Mouse (Mus musculus): ENCODE data around the gene Pcbp4. TPM values are rescaled to one million over a fixed set of nuclear protein-coding genes. Genes with fewer than 3 reads are reported as not detected.

Gene Pcbp4
- polyA plus RNA-seq, 1 experiment: 22.6 TPM

DNA sequence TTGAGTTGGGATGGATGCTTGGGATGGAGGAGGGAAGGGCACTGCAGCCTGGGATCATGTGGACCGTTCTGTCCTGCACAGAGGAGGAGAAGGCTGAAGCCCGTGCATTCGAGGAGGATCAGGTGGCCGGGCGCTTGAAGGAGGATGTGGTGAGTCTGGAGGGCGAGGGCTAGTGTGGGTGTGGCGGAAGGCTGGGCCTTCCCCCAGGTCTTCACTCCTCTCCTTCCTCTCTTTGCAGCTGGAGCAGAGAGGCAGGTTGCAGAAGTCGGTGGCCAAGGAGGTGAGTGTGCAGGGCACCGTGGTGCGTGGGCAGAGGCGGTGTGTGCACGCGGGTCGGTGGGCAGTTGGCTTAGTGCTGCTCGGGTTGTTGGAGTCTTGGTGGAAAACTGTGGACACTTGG is 28.0 kb downstream of the Pcbp4 start:
- no peak for TF ChIP-seq GATA1 (IDR thresholded peaks at IDR 0.05; ENCODE audit: low read length)

DNA sequence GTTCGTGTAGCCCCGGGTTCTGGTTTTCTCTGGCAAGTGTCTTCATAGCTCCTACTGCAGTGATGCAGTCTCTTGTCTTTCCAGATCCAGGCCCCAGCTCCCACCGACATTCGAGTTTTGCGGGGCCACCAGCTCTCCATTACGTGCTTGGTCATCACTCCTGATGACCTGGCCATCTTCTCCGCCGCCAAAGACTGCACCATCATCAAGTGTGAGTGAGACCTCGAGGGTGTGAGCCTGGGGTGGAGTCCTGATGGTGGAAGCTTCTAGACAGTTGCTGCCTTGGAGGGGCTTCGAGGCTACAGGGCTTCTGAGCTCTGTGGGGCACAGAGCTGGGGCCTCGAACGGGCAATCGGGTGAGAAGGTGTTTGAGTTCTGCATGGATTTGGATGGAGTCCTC is 28.6 kb downstream of the Pcbp4 start:
- no peak for TF ChIP-seq GATA1 (IDR thresholded peaks at IDR 0.05; ENCODE audit: low read length)

DNA sequence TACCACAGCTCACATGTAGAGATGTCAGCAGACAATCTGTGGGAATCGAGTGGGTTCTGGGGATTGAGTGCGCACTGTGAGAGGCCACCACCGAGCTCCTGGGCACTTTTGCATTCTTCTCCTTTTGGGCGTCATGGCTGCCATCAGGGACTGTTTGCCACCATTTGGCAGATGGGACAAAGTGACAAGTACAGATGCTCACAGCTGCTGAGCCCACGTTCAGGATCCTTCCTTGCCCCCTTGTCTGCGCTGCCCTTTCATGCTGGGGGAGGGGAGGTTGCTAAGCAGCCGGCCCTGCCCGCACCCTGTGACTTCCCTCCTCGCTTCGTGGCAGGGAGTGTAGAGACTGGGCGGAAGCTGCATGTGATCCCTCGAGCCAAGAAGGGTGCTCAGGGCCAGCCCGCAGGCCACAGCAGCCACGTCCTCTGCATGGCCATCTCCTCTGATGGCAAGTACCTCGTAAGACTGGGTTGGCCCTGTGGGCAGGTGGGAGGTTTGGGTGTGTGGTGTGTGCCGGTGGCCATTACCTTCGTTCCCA is 29.6 kb downstream of the Pcbp4 start:
- TF ChIP-seq GATA1 (IDR thresholded peaks at IDR 0.05; ENCODE audit: low read length): no peak

DNA sequence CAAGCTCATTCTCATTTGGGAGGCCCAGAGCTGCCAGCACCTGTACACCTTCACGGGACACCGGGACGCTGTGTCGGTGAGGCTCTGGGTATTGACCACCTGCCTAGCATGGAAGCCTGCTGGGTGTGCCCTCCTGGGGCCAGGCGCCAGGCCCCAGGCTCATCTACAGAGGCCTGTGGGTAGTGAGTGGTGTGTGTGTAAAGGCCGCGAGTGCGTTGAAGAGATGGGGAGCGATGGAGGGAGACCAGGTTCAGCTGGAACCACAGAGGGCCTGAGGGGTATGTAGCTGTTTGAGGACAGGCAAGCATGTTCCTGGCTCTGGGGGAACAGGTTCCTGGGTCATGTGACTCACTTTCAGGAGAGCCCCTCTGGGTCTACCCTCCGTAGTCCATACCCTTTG is 30.0 kb downstream of the Pcbp4 start:
- TF ChIP-seq GATA1 (IDR thresholded peaks at IDR 0.05; ENCODE audit: low read length): no peak

DNA sequence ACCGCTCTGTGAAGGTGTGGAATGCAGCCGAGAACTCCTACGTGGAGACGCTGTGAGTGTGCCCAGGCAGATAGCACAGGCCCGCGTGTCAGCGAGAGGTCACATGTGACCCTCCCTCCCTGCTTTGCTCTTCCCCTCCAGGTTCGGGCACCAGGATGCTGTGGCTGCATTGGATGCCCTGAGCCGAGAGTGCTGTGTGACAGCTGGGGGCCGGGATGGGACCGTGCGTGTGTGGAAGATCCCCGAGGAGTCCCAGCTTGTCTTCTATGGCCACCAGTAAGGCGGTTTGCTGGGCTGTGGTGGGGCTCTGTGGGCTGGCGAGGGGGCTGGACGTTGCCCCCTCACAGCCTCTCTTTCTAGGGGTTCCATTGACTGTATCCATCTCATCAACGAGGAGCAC is 30.5 kb downstream of the Pcbp4 start:
- no peak for TF ChIP-seq GATA1 (IDR thresholded peaks at IDR 0.05; ENCODE audit: low read length)

DNA sequence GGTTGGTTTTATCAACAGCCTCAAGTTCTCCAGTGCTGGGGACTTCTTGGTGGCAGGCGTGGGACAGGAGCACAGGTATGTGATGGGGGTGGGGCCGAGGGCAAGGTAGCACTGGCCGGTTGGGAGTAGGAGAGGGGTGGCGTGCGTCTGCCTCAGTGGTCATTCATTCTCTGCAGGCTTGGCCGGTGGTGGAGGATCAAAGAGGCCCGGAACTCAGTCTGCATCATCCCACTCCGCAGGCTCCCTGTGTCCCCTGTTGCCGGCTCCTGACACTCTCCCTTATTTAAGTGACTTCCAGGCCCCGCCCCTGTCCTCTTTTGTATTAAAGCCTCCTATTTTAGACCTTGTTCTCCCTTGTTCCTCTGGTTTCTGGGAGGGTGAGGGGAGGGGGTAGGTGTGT is 32.0 kb downstream of the Pcbp4 start:
- TF ChIP-seq GATA1 (IDR thresholded peaks at IDR 0.05; ENCODE audit: low read length): no peak

DNA sequence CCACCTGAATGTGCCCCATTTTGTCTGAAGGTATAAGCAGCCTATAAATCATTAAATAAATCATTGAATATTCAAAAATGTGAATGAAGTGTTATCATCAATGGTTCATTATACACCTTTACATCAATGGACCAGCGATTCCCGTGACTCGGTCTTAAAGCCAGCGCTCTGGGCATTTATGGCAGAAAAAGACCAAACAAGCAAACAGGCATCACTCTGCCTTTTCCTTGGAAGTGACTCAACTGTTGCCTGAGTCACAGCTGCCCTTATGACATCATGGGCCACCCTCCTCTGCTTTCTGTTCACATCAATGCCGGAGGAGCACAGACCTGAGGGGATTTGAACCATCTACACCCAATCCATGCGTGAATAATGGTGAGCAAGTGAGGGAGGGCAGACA is 46.6 kb downstream of the Pcbp4 start, which contains the start of gene Iqcf1:
Iqcf1 (plus strand) TSS at position 301 of the 400 bp plus-strand sequence.
- TF ChIP-seq GATA1 (IDR thresholded peaks at IDR 0.05; ENCODE audit: low read length): no peak

DNA sequence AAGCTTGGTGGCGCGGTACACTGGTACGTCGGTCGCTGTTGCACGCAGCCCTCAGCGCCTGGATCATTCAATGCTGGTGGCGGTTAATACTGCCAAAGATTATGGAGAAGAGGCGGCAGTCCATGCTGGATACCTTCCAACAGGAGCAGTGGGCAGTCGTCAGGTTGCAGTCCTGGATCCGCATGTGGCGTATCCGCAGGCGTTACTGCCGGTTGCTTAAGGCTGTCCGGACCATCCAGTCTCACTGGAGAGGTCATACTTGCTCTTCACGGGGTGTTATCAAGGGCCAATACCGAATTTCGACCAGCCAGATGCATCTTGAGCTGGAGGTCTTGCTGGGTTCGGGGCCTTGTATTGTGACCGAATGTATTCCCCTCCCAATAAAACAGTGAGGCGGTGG is 48.8 kb downstream of the Pcbp4 start:
- no peak for TF ChIP-seq GATA1 (IDR thresholded peaks at IDR 0.05; ENCODE audit: low read length)

DNA sequence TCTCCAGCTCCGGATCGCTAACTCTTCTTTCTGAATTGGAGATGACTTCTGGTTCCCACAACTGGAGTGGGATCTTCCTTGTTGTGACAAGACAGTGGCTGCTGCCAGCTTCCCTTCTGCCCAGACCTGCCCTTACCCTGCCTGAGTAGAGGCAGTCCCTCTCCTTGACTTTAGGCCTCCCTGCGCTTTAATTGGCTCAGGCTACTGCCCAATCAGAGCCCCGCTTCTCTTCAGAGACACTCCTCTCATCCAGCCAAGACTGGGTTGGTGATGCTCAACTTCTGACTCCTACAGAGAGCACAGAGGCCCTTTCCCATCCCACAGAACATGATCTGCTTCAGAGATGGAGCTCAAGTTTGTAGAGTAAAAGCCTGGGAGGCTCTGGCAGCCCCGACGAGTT is 51.2 kb downstream of the Pcbp4 start:
- no peak for TF ChIP-seq GATA1 (IDR thresholded peaks at IDR 0.05; ENCODE audit: low read length)

DNA sequence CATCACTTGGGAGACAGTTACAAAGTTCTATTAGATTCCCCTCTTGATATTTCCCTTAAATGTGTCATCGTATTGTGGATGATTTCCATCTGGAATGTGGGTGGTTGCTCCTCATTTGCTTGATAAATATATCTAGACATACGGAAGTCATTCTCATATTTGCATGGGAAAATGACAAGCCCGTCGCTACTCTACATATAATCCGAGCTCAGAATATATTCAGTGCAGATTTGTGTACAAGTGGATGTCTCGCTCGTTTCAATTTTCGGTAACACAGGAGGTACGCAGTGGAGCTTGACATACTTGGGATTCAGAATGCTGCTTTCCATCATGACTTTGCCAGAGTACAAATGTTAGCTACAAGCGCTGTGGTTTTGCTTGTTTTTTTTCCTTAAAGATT is 56.3 kb downstream of the Pcbp4 start:
- no peak for TF ChIP-seq GATA1 (IDR thresholded peaks at IDR 0.05; ENCODE audit: low read length)

DNA sequence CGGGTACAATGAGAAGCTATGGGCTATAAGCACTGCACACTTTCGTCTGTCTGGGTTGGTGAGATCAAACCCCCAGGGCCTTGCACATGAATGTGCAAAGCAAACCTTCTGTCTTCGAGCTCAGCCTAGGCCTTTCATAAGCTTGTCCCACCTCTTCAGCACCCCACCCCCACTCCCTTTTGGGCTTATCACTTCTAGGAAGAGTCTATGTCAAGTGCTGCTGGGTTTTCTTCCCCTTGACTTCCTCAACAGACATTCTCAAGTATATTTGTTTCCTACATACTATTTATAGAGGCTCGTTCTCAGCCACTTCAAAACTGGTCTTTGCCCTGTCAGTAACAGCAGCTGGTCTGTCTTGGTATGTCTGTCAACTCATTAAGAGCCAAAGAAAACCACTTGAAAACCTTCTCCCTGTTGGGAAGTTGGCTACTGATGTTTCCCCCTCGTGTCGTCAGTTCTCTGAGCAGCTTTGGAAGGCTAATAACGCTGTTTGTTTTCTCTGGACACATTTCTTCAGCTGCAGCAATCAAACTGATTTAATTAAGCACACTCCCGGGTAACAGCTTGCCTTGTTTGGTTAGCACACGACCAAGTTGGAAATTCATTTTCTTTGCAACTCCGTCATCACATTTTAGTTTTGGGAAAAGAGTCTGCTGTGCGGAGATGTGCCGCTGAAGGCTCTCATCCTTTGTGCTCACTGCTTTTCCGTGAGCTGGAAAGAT is 59.8 kb downstream of the Pcbp4 start:
- TF ChIP-seq GATA1 (IDR thresholded peaks at IDR 0.05; ENCODE audit: low read length): no peak

DNA sequence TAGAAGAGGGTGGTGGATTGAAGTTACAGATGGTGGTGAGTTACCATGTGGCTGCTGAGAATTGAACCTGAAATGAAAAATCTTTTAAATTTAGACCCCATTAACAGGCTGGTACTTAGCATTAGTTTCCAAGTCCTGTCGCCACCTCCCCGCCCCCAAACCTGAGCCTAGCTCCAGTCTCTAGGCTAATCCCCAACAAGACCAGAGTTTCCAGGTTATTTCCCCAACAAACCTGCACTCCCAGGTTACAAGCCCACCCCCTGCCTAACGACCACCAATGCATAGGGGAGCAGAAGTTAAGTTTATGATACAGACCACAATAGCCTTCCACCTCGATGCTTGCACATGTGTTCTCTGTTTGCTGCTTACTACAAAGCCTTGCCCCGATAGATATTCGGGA is 60.5 kb downstream of the Pcbp4 start:
- no peak for TF ChIP-seq GATA1 (IDR thresholded peaks at IDR 0.05; ENCODE audit: low read length)

Other genes starting within 250 kb of the Pcbp4 start
- not detected in 2 replicates for gene Tlr9, start 230.7 kb upstream of the Pcbp4 start, polyA plus RNA-seq (2012)
- 7.8 TPM in 2 replicates for gene Alas1, start 204.6 kb upstream of the Pcbp4 start, polyA plus RNA-seq (2012)
- gene Poc1a, start 172.2 kb upstream of the Pcbp4 start, polyA plus RNA-seq (2012): 9.9 and 20.0 TPM in 2 replicates
- gene Dusp7, start 84.7 kb upstream of the Pcbp4 start, polyA plus RNA-seq (2012): 15.7 and 17.4 TPM in 2 replicates
- gene Rpl29, start 23.8 kb upstream of the Pcbp4 start, polyA plus RNA-seq (2012): 40.2 and 40.6 TPM in 2 replicates
- gene Acy1, start 15.0 kb upstream of the Pcbp4 start, polyA plus RNA-seq (2012): 15.0 and 24.3 TPM in 2 replicates
- gene Abhd14b, start 5.8 kb upstream of the Pcbp4 start, polyA plus RNA-seq (2012): 1.1 and 1.5 TPM in 2 replicates
- 13.6 and 24.5 TPM in 2 replicates for gene Abhd14a, start 5.6 kb upstream of the Pcbp4 start, polyA plus RNA-seq (2012)
- not detected in 2 replicates for gene Gpr62, start 12.6 kb downstream of the Pcbp4 start, polyA plus RNA-seq (2012)
- gene Rrp9, start 22.7 kb downstream of the Pcbp4 start, polyA plus RNA-seq (2012): 440 and 496 TPM in 2 replicates
- gene Parp3, start 23.7 kb downstream of the Pcbp4 start, polyA plus RNA-seq (2012): 1.2 and 1.3 TPM in 2 replicates
- not detected in 2 replicates for gene Iqcf1, start 46.7 kb downstream of the Pcbp4 start, polyA plus RNA-seq (2012)
- not detected in 2 replicates for gene Iqcf5, start 61.3 kb downstream of the Pcbp4 start, polyA plus RNA-seq (2012)
- not detected in 2 replicates for gene Iqcf3, start 108.3 kb downstream of the Pcbp4 start, polyA plus RNA-seq (2012)
- not detected in 2 replicates for gene Iqcf4, start 117.7 kb downstream of the Pcbp4 start, polyA plus RNA-seq (2012)
- not detected in 2 replicates for gene Iqcf6, start 173.3 kb downstream of the Pcbp4 start, polyA plus RNA-seq (2012)
- gene Grm2, start 202.8 kb downstream of the Pcbp4 start, polyA plus RNA-seq (2012): not detected in 2 replicates
- 47.2 and 52.5 TPM in 2 replicates for gene Tex264, start 232.6 kb downstream of the Pcbp4 start, polyA plus RNA-seq (2012)

Data from G1E-ER4 (cell line).